Mouse (Mus musculus): ENCODE results near the gene Akt2.

Gene Akt2

DNA sequence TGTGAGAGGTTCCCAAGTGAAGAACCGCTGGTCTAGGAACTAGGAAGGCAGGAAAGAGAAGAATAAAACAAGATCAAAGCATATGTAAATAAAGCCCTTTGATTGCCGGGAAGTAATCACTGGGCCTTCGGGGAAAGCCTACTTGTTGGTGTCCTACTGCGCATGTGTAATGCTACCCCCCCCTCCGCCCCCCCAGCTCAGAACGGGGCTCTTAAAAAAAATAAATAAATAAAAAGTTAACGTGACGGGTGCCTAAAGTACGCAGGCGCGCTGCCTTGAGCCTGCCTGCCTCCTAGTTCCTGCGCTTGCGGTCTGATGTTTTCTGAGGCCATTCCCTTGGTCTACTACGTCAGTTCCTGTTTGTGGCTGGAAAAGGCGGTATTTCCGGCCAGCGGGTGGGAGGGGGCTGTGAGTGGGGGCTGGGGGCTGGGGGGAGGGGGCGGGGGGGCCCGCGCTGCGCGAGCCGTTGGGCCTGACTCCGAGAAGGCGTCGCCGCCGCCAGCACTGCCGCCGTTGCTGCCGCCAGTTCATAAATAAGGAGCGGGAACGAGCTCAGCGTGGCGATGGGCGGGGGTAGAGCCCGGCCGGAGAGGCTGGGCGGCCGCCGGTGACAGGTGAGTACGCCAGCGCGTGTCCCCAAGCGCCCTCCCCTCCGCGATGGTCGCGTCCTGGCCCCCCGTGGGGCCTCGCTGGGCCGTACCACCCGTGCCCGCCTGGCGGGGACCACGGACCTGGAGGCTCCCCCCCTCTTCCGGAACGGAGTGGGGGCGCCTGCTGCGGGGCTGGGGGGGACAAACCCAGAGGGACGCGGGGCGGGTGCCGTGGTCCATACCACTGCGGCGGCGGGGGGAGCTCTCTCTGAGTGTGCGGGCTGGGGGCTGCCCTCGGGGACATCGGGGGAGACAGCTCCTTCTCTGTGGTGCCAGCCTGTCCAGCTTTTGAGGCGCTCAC lies at the start of gene Akt2:
TSS of gene Akt2 (plus strand) at position 287 of the 951 bp plus-strand sequence.
- peak; percentile 75 to 84 for DNase-seq (ENCODE audit: low spot score in 2 of 2)

GRCm38 (mm10) chr7:27541922-27542321 lies 49.4 kb upstream of the Akt2 start:
- DNase-seq (ENCODE audit: low spot score in 2 of 2), result no peak

DNA sequence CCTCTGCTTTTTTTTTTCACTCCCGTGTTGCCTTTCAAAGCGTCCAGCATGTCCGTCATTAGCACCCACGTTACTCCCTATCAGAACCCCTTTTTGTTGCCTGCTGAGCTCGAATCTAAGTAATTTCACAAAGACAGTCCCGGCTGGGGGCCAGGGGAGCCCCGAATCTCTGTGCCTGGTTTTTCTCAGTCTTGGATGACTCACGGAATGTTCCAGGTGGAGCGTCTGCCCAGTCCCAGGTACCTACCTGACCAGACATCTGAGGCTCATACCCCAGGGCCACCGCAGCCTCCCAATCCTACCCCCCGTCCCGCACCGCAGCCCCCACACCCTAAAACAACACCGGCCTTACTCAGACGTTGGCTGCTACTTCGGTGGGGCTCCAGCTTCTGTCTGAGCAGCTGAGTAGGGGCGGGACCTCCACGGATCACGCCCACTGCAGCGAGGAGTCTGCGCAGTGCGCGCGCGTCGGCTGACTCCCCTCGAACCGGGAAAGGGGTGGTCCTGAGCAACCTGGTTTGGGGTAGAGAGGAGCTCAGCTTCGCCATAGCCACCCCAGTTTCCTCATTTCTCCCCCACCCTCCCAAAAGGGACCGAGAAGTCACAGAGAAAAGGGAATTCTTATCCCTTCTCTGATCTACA lies 48.8 kb upstream of the Akt2 start:
- peak; percentile 68 to 78 for DNase-seq (ENCODE audit: low spot score in 2 of 2)

GRCm38 (mm10) chr7:27543065-27543464 lies 48.3 kb upstream of the Akt2 start:
- no peak for DNase-seq (ENCODE audit: low spot score in 2 of 2)

DNA sequence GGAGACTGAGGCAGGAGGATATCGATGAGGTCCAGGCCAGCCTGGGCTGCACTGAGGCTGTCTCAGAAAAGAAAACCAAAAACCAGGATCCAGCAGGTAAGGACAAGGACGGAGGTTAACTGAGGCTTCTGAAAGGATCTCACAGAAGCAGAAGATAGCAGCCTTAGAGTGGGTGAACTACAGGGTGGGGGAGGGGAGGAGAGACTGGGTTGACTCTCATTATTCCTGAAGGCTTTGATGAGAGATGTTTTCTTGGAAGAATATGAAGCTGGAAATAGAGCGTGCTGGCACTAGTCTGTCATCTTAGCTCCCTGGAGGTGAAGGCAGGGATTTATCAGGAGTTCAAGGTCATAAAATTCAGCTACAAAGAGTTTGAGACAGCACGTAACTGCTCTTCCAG lies 47.5 kb upstream of the Akt2 start:
- DNase-seq (ENCODE audit: low spot score in 2 of 2), result no peak

DNA sequence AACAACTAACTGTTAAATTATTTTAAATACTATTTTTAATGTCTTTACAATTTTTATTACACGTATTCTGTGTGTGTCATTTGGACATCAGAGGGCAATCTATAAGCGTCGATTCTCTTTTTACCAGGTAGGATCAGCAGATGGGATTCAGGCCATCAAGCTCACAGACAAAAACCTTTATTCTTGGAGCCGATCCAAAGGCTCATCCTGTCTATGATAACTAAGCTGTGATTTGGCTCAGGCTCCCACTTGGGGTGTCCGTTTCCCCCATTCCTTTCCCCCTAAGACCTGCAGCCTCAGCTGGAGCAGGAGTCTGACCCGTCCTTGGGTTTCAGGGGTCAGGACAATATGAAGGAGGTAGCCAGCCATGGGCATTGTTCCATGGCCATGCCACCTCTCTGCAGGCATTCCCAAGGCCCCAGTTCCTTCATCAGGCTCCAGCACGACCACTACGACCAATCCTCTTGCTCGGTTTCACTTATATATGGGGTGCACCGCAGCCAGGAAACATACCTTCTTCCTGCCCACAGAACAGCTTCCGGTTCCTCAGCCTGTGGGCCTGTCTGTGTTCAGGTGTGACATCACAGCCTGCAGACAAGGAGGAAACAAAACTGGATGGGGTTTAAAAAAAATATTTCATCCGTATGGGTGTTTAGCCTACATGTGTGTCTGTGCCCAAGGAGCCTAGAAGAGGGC lies 46.5 kb upstream of the Akt2 start:
- DNase-seq (ENCODE audit: low spot score in 2 of 2), result peak in 1 of 2 experiments; percentile 35

DNA sequence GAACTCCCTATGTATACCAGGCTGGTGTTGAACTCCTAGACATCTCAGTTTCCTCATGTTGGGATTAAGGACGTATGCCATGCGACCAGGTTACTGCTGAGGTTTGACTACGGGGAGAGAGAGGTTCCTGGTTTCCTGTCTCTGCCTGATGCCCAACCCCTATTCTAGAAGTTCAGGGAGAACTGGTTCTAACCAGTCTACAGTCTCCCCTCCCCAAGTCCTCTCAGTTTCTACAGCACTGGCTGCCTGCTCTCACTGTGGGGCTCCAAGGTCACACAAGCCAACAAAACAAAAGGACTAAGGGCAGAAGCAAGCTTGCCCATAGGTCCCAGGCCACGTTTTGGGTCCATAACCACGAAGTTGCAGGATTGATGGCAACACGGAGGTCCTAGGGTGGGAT lies 41.8 kb upstream of the Akt2 start:
- no peak for DNase-seq (ENCODE audit: low spot score in 2 of 2)

DNA sequence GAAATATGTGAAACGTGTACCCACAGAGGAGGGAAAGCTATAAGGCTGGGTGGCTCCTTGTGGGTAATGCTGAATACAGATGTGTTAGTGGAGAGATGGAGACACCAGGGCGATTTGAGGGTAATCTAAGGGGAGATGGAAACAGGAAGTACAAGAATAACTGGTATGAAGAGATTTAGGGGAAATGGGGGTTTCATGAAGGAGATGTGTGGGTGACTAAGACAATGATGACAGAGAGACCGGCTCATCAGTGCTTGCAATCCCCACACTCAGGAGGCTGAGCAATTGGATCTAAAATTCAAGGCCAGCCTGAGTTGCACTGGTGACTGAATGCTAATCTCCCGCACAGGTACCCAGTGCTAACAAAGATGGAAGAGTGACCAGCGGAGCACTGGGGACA lies 39.3 kb upstream of the Akt2 start:
- no peak for DNase-seq (ENCODE audit: low spot score in 2 of 2)

- peak; percentile 86 to 89 for DNase-seq (ENCODE audit: low spot score in 2 of 2)
These were observed 38.3 kb upstream of the Akt2 start, which contains the start of the genes Pld3 and 2310022A10Rik for GRCm38 (mm10) chr7:27552931-27553513. Pld3 (minus strand) TSS chr7:27553218. 2310022A10Rik (plus strand) TSS chr7:27553233.

DNA sequence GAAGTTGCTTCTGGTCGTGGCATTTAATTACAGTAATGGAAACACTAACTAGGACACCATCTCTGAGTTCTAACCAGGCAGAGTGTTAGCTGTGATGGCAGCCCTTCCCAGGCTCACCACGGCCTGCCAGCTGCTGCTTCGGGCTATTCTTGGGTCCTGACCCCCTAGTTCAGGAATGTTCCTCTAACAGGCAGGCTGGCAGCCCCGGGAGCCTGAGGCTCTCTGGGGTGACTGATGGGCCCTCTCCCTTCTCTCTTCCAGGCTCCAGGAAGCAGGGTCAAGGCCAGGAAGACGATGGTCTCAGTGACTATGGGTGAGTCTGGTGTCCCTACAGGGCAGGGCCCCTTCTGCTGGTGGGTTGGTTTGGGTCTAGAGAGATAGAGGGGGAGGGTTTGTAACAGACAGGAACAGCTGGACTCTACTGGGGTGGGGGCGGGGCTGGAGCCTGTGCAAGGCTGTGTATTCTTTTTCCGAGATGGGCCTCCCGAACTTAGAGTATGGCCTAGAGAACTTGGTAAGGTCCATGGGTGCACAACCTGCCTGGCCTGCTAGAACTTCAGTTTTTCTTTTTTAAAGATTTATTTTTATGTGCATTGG lies 31.0 kb upstream of the Akt2 start:
- no peak for DNase-seq (ENCODE audit: low spot score in 2 of 2)

DNA sequence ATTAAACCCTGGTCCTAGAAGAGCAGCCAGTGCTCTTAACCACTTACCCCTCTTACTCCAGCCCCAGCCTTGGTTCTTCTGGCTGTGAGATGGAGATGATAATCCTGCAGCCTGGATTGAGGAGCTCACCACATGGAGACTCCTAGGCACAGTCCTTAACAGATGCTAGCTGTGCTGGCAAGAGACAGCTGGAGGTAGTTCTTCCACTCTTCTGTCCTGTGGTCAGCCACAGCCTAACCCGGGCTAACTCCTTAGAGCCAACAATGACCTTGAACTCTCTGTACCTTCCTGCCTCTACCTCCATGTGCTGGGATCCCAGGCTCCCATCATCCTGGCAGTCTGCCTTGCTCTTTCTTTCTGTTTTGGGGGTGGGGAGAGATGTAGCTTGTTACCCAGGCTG lies 30.4 kb upstream of the Akt2 start:
- DNase-seq (ENCODE audit: low spot score in 2 of 2), result no peak

DNA sequence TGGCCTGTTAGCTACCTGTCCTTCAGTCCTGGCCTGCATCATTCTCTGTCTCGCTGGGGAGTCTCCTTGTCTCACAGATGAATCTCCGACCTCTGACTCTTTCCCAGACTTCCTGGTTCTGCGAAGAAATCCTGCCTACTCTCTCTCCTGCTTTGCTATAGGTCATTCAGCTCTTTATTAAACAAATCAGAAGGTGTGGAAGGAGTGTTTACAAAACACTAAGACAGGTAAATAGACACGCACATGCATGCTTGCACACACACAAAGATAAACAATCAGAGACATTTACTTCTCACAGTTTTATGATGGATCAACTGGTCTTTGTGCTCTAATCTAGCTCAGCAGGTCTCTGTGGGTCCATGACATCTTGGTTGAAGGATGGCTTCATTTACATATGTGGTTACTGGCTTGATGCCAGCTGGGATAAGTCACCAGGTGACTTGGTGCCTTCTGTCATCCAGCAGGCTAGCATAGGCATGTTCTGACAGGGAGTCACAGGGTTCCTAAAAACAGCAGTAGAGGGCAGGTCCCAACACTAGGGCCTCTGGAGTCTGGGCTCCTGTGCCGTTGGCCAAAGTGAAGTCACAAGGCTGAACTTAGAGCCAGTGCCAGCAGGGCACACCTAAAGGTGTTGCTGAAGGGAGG lies 21.6 kb upstream of the Akt2 start:
- no peak for DNase-seq (ENCODE audit: low spot score in 2 of 2)

GRCm38 (mm10) chr7:27572133-27572532 lies 19.2 kb upstream of the Akt2 start:
- no peak for DNase-seq (ENCODE audit: low spot score in 2 of 2)

- DNase-seq (ENCODE audit: low spot score in 2 of 2), result no peak
These were observed 17.1 kb upstream of the Akt2 start for GRCm38 (mm10) chr7:27574124-27574880.

- peak; percentile 32 to 45 for DNase-seq (ENCODE audit: low spot score in 2 of 2)
These were observed 14.4 kb upstream of the Akt2 start for GRCm38 (mm10) chr7:27576914-27577313.

DNA sequence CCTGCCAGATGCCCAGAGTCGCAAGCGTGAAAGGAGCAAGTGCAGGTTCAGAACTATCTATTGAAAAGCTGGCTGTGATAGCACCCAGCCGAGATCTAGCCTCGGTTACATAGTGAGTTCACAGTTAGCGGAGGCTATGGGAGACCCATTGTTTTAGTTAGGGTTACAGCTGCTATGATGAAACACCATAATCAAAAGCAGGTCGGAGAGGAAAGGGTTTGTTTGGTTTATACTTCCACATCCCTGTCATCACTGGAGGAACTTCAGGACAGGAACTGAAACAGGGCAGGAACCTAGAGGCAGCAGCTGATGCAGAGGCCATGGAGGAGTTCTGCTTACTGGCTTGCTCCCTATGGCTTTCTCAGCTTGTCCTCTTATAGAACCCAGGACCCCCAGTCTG lies 13.8 kb upstream of the Akt2 start:
- no peak for DNase-seq (ENCODE audit: low spot score in 2 of 2)

- no peak for DNase-seq (ENCODE audit: low spot score in 2 of 2)
These were observed 12.9 kb upstream of the Akt2 start for GRCm38 (mm10) chr7:27578465-27578864.

DNA sequence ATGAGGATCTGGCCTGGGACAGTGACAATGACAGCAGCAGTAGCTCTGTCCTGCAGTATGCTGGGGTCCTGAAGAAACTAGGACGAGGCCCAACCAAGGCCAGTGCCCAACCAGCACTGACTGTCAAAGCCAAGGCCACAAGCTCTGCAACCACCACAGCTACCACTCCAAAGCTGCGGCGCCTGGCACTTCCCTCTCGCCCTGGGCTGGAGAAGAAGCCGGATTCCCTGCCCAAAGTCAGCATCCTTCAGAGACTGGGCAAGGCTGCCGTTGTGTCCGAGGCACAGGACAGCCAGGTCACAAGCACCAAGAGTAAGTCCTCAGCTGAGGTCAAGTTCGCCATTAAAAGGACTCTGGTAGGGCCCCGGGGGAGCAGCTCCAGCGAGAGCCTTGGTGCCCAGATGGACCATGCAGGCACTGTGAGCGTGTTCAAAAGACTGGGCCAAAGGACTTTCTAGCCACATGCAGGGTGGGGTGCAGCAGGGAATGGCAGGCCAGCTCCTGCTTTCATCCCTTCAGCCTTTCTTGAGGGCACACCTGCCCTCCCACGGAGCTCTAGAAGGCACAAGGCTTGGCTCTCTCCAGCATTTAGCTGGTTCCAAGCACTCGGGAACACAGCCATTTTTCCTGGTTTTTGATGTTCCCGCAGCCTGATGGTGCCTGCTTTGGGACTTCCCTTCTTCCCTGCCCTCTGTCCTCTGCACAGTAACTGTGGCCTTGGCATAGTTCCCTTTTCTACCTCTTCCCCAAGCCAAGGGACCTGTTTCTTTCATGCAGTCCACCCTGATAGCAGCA lies 10.8 kb upstream of the Akt2 start:
- no peak for DNase-seq (ENCODE audit: low spot score in 2 of 2)

GRCm38 (mm10) chr7:27586861-27587260 lies 4.5 kb upstream of the Akt2 start:
- DNase-seq (ENCODE audit: low spot score in 2 of 2), result no peak

Data from spleen, postnatal 14 days (tissue).